25 mouse cellular contexts compared by ENCODE assay signal in the genomic region with DNA sequence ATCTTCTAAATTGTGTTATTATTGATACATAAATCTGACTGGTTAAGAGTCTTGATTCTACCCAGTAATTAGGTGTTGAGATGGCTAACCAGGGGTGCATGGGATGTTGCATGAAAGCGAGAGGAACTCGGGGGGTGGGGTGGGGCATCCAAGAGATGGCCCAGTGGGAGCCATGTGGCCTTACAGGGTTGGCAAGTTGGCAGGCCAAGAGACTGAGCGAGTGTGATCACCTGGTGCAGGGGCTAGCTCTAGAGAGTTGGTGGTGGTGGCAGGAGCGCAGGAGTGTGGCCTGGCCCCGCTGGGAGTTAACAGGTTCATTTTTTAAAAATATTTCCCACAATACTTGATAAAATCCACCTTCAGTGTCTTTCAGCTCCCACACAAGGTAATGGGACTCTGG. TPM values are rescaled to one million over a fixed set of nuclear protein-coding genes. Genes with fewer than 3 reads are reported as not detected.
DNase-seq lines count a peak whose midpoint lies in the region; ATAC-seq and TF ChIP-seq lines count a peak whose summit lies in the region.
"Had no signal": no experiment of that assay in that cellular context is flagged by ENCODE, and none has a peak within 500 bp of the region (broad histone marks: within the 10 kb centered on the region; RNA-seq: fewer than 3 reads in every experiment).

No protein-coding gene starts in this region.

- WGBS in lung, embryonic 16.5 days = 88% methylated on average over 5 of the region's 5 CpGs
- WGBS in forebrain, embryonic 13.5 days = 83% methylated on average over 5 of the region's 5 CpGs
- 82% methylated on average over 5 of the region's 5 CpGs for WGBS in hindbrain, postnatal 0 days
- 86% methylated on average over 5 of the region's 5 CpGs for WGBS in midbrain, postnatal 0 days

- no peak overlapping the region for H3K27ac ChIP-seq in lung, embryonic 16.5 days (ENCODE audit: low read length)
- peak overlapping the region; percentile 16; the same call in 1 of the 2 replicates for H3K27ac ChIP-seq in forebrain, embryonic 13.5 days
- H3K27ac ChIP-seq in hindbrain, postnatal 0 days = no peak overlapping the region; the same call in 1 of the 2 replicates
- no peak overlapping the region for H3K27ac ChIP-seq in midbrain, postnatal 0 days (ENCODE audit: low read depth, low read length)
- H3K27ac ChIP-seq: gastrocnemius, adult 2 months; heart, adult 2 months; liver, embryonic 12.5 days; midbrain, embryonic 12.5 days; neural tube, embryonic 12.5 days had no signal

- no peak overlapping the region for H3K9ac ChIP-seq in lung, embryonic 16.5 days (ENCODE audit: low read length)
- H3K9ac ChIP-seq in forebrain, embryonic 13.5 days = no peak overlapping the region
- no peak overlapping the region for H3K9ac ChIP-seq in hindbrain, postnatal 0 days (replicated peaks; ENCODE audit: low read length)
- H3K9ac ChIP-seq in midbrain, postnatal 0 days (replicated peaks; ENCODE audit: low read length, poor library complexity, severe bottlenecking) = no peak overlapping the region
- H3K9ac ChIP-seq: liver, embryonic 12.5 days; midbrain, embryonic 12.5 days; neural tube, embryonic 12.5 days had no signal

- no peaks in the 10 kb centered on the region for H3K4me1 ChIP-seq in lung, embryonic 16.5 days (replicated peaks; ENCODE audit: control insufficient read depth, insufficient read depth, low read length)
- no peaks in the 10 kb centered on the region for H3K4me1 ChIP-seq in forebrain, embryonic 13.5 days
- no peaks in the 10 kb centered on the region for H3K4me1 ChIP-seq in hindbrain, postnatal 0 days (ENCODE audit: insufficient read depth, low read length)
- H3K4me1 ChIP-seq in midbrain, postnatal 0 days (ENCODE audit: insufficient read depth, low read length) = no peaks in the 10 kb centered on the region
- H3K4me1 ChIP-seq: liver, embryonic 12.5 days; midbrain, embryonic 12.5 days; neural tube, embryonic 12.5 days had no signal

- H3K4me2 ChIP-seq in lung, embryonic 16.5 days (ENCODE audit: low read depth, low read length) = no peak overlapping the region
- no peak overlapping the region for H3K4me2 ChIP-seq in forebrain, embryonic 13.5 days
- H3K4me2 ChIP-seq in hindbrain, postnatal 0 days (ENCODE audit: low read depth, low read length) = no peak overlapping the region
- H3K4me2 ChIP-seq in midbrain, postnatal 0 days (ENCODE audit: low read depth, low read length, poor library complexity, severe bottlenecking) = no peak overlapping the region
- H3K4me2 ChIP-seq: liver, embryonic 12.5 days; midbrain, embryonic 12.5 days; neural tube, embryonic 12.5 days had no signal

- no peak for TF ChIP-seq CTCF in hindbrain, postnatal 0 days (IDR thresholded peaks at IDR 0.05; ENCODE audit: low read depth)
- no peak for TF ChIP-seq CTCF in midbrain, postnatal 0 days (IDR thresholded peaks at IDR 0.05)

- no peaks in the 10 kb centered on the region for H3K9me3 ChIP-seq in lung, embryonic 16.5 days (ENCODE audit: control insufficient read depth, low read length)
- no peaks in the 10 kb centered on the region for H3K9me3 ChIP-seq in forebrain, embryonic 13.5 days (replicated peaks)
- H3K9me3 ChIP-seq in hindbrain, postnatal 0 days (ENCODE audit: low read length) = no peaks in the 10 kb centered on the region
- H3K9me3 ChIP-seq in midbrain, postnatal 0 days (ENCODE audit: low read length) = no peaks in the 10 kb centered on the region
- H3K9me3 ChIP-seq: G1E; liver, embryonic 12.5 days; midbrain, embryonic 12.5 days; neural tube, embryonic 12.5 days had no signal

- peak; percentile 15; the same call in 1 of the 2 replicates for ATAC-seq in lung, embryonic 16.5 days (ENCODE audit: low read depth)
- ATAC-seq in forebrain, embryonic 13.5 days = peak; percentile 68; the same call in 1 of the 2 replicates
- peak; percentile 75 for ATAC-seq in hindbrain, postnatal 0 days
- peak; percentile 28; the same call in 1 of the 2 replicates for ATAC-seq in midbrain, postnatal 0 days (ENCODE audit: low FRiP score)
- ATAC-seq in inflammation-experienced regulatory T-cells, adult 6 months = no peak
- ATAC-seq: liver, embryonic 12.5 days; lung, postnatal 0 days had no signal

- no peak overlapping the region for H3K4me3 ChIP-seq in lung, embryonic 16.5 days (ENCODE audit: low read length)
- no peak overlapping the region for H3K4me3 ChIP-seq in forebrain, embryonic 13.5 days
- H3K4me3 ChIP-seq in hindbrain, postnatal 0 days (ENCODE audit: low read length) = no peak overlapping the region
- H3K4me3 ChIP-seq in midbrain, postnatal 0 days (ENCODE audit: low read depth, low read length) = no peak overlapping the region
- H3K4me3 ChIP-seq: erythroblast, embryonic 14.5 days; gastrocnemius, adult 2 months; heart, adult 2 months; liver, embryonic 12.5 days; midbrain, embryonic 12.5 days; neural tube, embryonic 12.5 days had no signal

- no peaks in the 10 kb centered on the region for H3K27me3 ChIP-seq in lung, embryonic 16.5 days (ENCODE audit: control insufficient read depth, insufficient read depth, low read depth, low read length)
- no peaks in the 10 kb centered on the region for H3K27me3 ChIP-seq in forebrain, embryonic 13.5 days
- no peaks in the 10 kb centered on the region for H3K27me3 ChIP-seq in hindbrain, postnatal 0 days (ENCODE audit: insufficient read depth, low read length)
- H3K27me3 ChIP-seq in midbrain, postnatal 0 days (ENCODE audit: insufficient read depth, low read length) = no peaks in the 10 kb centered on the region
- H3K27me3 ChIP-seq: liver, embryonic 12.5 days; midbrain, embryonic 12.5 days; neural tube, embryonic 12.5 days had no signal

- no peaks in the 10 kb centered on the region; the same call in 1 of the 2 replicates for H3K36me3 ChIP-seq in lung, embryonic 16.5 days (ENCODE audit: control insufficient read depth, insufficient read depth, low read length)
- peaks cover 26% of the 10 kb centered on the region for H3K36me3 ChIP-seq in forebrain, embryonic 13.5 days (ENCODE audit: poor library complexity, severe bottlenecking)
- peaks cover 4% of the 10 kb centered on the region; the same call in 1 of the 2 replicates for H3K36me3 ChIP-seq in hindbrain, postnatal 0 days (ENCODE audit: insufficient read depth, low read length)
- H3K36me3 ChIP-seq in midbrain, postnatal 0 days (ENCODE audit: insufficient read depth, low read length) = no peaks in the 10 kb centered on the region; the same call in 1 of the 2 replicates

- no peak for DNase-seq in lung, postnatal 4 days
- no peak for DNase-seq in hindbrain, postnatal 0 days (ENCODE audit: low spot score)
- peak; percentile 17 for DNase-seq in midbrain, postnatal 0 days (ENCODE audit: low spot score)
- DNase-seq in right cerebral cortex, adult 2 months (ENCODE audit: low spot score in 2 of 2) = no peak
- no peak for DNase-seq in yolk sac, embryonic 10.5 days (ENCODE audit: low spot score)
- DNase-seq: adrenal gland, adult 2 months; cerebellum, adult 2 months; gastrocnemius, adult 2 months; heart, adult 2 months; kidney, postnatal 14 days; thymus, postnatal 25 days had no signal

RNA-seq across cellular contexts. Expression of gene Pnldc1, which starts 12.4 kb away (rescaled TPM):
- 0.69 and 1.2 TPM in 2 replicates for polyA plus RNA-seq in lung, embryonic 16.5 days (2015; fragmentation: Nextera tagmentation; extraction: Ambion mirVana)
- 2.8 and 3.0 TPM in 2 replicates for polyA plus RNA-seq in forebrain, embryonic 13.5 days (2015; fragmentation: Nextera tagmentation; extraction: Ambion mirVana)
- 0.94 and 2.4 TPM in 2 replicates for total RNA-seq in hindbrain, postnatal 0 days (2014; rRNA removed)
- polyA plus RNA-seq in hindbrain, postnatal 0 days (2015; fragmentation: Nextera tagmentation; extraction: Ambion mirVana) = 1.8 and 2.0 TPM in 2 replicates
- total RNA-seq in midbrain, postnatal 0 days (2014; rRNA removed) = 0.88 and 1.8 TPM in 2 replicates
- polyA plus RNA-seq in midbrain, postnatal 0 days (2015; fragmentation: Nextera tagmentation; extraction: Ambion mirVana) = 1.1 and 1.3 TPM in 2 replicates
- polyA plus RNA-seq in inflammation-experienced regulatory T-cells, adult 6 months (2017; shearing (Covaris generic)) = 1 to 10 TPM in 1 of 3 experiments, under 1 TPM in 1, not detected in 1; 0.66 to 1.5 TPM
- total RNA-seq: common myeloid progenitor, adult 5-6 weeks had no signal
- polyA plus RNA-seq: G1E had no signal

RNA-seq across cellular contexts. Expression of gene Tcp1, which starts 17.8 kb away (rescaled TPM):
- polyA plus RNA-seq in lung, embryonic 16.5 days (2015; fragmentation: Nextera tagmentation; extraction: Ambion mirVana) = 344 and 362 TPM in 2 replicates
- polyA plus RNA-seq in forebrain, embryonic 13.5 days (2015; fragmentation: Nextera tagmentation; extraction: Ambion mirVana) = 470 and 497 TPM in 2 replicates
- total RNA-seq in hindbrain, postnatal 0 days (2014; rRNA removed) = 310 and 510 TPM in 2 replicates
- polyA plus RNA-seq in hindbrain, postnatal 0 days (2015; fragmentation: Nextera tagmentation; extraction: Ambion mirVana) = 350 TPM in 2 replicates
- total RNA-seq in midbrain, postnatal 0 days (2014; rRNA removed) = 330 and 377 TPM in 2 replicates
- 330 and 375 TPM in 2 replicates for polyA plus RNA-seq in midbrain, postnatal 0 days (2015; fragmentation: Nextera tagmentation; extraction: Ambion mirVana)
- polyA plus RNA-seq in inflammation-experienced regulatory T-cells, adult 6 months (2017; shearing (Covaris generic)) = 100 to 1,000 TPM; 221 to 332 (median 236) TPM

RNA-seq across cellular contexts. Expression of gene Mrpl18, which starts 18.5 kb away (rescaled TPM):
- 135 and 139 TPM in 2 replicates for polyA plus RNA-seq in lung, embryonic 16.5 days (2015; fragmentation: Nextera tagmentation; extraction: Ambion mirVana)
- 170 and 186 TPM in 2 replicates for polyA plus RNA-seq in forebrain, embryonic 13.5 days (2015; fragmentation: Nextera tagmentation; extraction: Ambion mirVana)
- 34.1 and 46.9 TPM in 2 replicates for total RNA-seq in hindbrain, postnatal 0 days (2014; rRNA removed)
- 116 and 123 TPM in 2 replicates for polyA plus RNA-seq in hindbrain, postnatal 0 days (2015; fragmentation: Nextera tagmentation; extraction: Ambion mirVana)
- total RNA-seq in midbrain, postnatal 0 days (2014; rRNA removed) = 34.0 TPM in 2 replicates
- polyA plus RNA-seq in midbrain, postnatal 0 days (2015; fragmentation: Nextera tagmentation; extraction: Ambion mirVana) = 111 and 118 TPM in 2 replicates
- polyA plus RNA-seq in inflammation-experienced regulatory T-cells, adult 6 months (2017; shearing (Covaris generic)) = 100 to 1,000 TPM; 192 to 313 (median 193) TPM

RNA-seq across cellular contexts. Expression of gene Mrgprh, which starts 21.8 kb away (rescaled TPM):
- polyA plus RNA-seq in lung, embryonic 16.5 days (2015; fragmentation: Nextera tagmentation; extraction: Ambion mirVana) = not detected in 2 replicates
- not detected in 2 replicates for polyA plus RNA-seq in forebrain, embryonic 13.5 days (2015; fragmentation: Nextera tagmentation; extraction: Ambion mirVana)
- not detected in 2 replicates for total RNA-seq in hindbrain, postnatal 0 days (2014; rRNA removed)
- not detected in 2 replicates for polyA plus RNA-seq in hindbrain, postnatal 0 days (2015; fragmentation: Nextera tagmentation; extraction: Ambion mirVana)
- total RNA-seq in midbrain, postnatal 0 days (2014; rRNA removed) = not detected in 2 replicates
- not detected in 2 replicates for polyA plus RNA-seq in midbrain, postnatal 0 days (2015; fragmentation: Nextera tagmentation; extraction: Ambion mirVana)
- polyA plus RNA-seq in inflammation-experienced regulatory T-cells, adult 6 months (2017; shearing (Covaris generic)) = not detected
- total RNA-seq: common myeloid progenitor, adult 5-6 weeks; layer of hippocampus, postnatal 14 days had no signal
- polyA plus RNA-seq: adrenal gland, adult 2 months; erythroblast, embryonic 14.5 days; G1E; heart, embryonic 16.5 days; intestine, embryonic 14.5 days; liver, embryonic 12.5 days; lung, postnatal 0 days; midbrain, embryonic 12.5 days; neural tube, embryonic 12.5 days; spleen, adult 2 months had no signal

RNA-seq across cellular contexts. Expression of gene Mas1, which starts 29.7 kb away (rescaled TPM):
- 0.25 and 0.40 TPM in 2 replicates for polyA plus RNA-seq in lung, embryonic 16.5 days (2015; fragmentation: Nextera tagmentation; extraction: Ambion mirVana)
- not detected in 2 replicates for polyA plus RNA-seq in forebrain, embryonic 13.5 days (2015; fragmentation: Nextera tagmentation; extraction: Ambion mirVana)
- 0.10 TPM in 1 of 2 replicates, not detected in the other for total RNA-seq in hindbrain, postnatal 0 days (2014; rRNA removed)
- polyA plus RNA-seq in hindbrain, postnatal 0 days (2015; fragmentation: Nextera tagmentation; extraction: Ambion mirVana) = 0.19 and 0.32 TPM in 2 replicates
- total RNA-seq in midbrain, postnatal 0 days (2014; rRNA removed) = not detected in 2 replicates
- polyA plus RNA-seq in midbrain, postnatal 0 days (2015; fragmentation: Nextera tagmentation; extraction: Ambion mirVana) = 0.27 TPM in 1 of 2 replicates, not detected in the other
- polyA plus RNA-seq in inflammation-experienced regulatory T-cells, adult 6 months (2017; shearing (Covaris generic)) = under 1 TPM in 1 of 3 experiments, not detected in 2; 0.39 TPM
- total RNA-seq: adrenal gland, adult 2 months; common myeloid progenitor, adult 5-6 weeks; G1E had no signal
- polyA plus RNA-seq: adrenal gland, adult 2 months; erythroblast, embryonic 14.5 days; G1E; spleen, adult 2 months had no signal
